Comparison of ENCODE assay signal across 8 mouse cellular contexts in the genomic region with DNA sequence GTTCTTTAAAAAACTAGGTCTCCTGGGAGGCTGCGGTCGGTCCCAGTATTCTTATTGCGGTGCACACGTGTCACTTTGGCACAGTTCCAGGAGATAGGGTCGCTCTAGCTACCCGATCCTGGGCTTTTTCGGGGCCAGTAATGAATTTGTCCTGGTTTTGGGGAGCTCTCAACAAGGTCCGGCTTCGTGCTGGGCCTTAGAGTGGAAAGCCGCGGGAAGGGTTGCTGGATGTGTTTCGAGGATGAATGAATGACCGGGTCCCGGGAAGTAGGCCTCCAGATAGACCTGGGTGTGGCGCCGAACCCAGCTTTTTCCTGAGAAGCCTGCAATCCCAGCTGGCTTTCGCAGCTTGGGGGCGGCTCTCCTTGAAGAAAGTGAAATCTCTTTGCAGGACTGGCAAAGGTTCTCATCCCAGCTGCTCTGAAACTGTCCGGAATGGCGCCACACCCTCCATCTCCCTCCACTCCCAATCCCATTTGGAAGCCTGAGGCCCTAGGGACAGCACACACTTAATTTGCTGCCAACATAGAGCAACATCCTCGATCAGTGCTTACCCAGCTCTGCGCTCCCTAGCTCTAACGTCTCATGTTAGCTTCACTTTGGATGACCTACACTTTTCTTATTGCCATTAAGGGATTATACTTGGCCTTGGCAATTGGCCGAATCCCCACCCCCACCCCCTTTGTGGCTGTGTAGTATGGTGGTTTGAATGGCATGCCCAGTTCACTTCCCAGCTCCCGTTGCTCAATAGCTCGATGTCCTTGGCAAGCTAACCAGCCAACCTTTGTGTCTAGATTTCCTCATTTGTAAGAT. TPM values are rescaled to one million over a fixed set of nuclear protein-coding genes. Genes with fewer than 3 reads are reported as not detected.
A peak's percentile ranks its signal among the peaks of the same experiment; 100 is the strongest.
DNase-seq lines count a peak whose midpoint lies in the region; ATAC-seq lines count a peak whose summit lies in the region.

No protein-coding gene starts in this region.

- peak overlapping the region; percentile 75 for H3K27ac ChIP-seq in intestine, embryonic 14.5 days (ENCODE audit: low read depth)
- H3K27ac ChIP-seq in liver, embryonic 16.5 days (ENCODE audit: low read length) = peak overlapping the region; percentile 74
- H3K27ac ChIP-seq in neural tube, embryonic 14.5 days (ENCODE audit: low read depth, low read length) = peak overlapping the region; percentile 58; the same call in 1 of the 2 replicates

- DNase-seq in right cerebral cortex, adult 18-20 months = peak; percentile 12
- DNase-seq in right cerebral cortex, postnatal 36 days (ENCODE audit: low spot score in 2 of 2) = no peak
- peak; percentile 9 to 37 for DNase-seq in cerebellum, postnatal 25 days
- peak; percentile 48 for DNase-seq in gastrocnemius, postnatal 25 days
- peak; percentile 81 for DNase-seq in intestine, embryonic 14.5 days (ENCODE audit: low spot score)
- peak; percentile 41 for DNase-seq in urinary bladder, adult 2 months (ENCODE audit: low spot score)

- H3K9me3 ChIP-seq in intestine, embryonic 14.5 days (ENCODE audit: control insufficient read depth, low read length) = no peaks in the 10 kb centered on the region
- H3K9me3 ChIP-seq in liver, embryonic 16.5 days (replicated peaks; ENCODE audit: control insufficient read depth, low read length) = no peaks in the 10 kb centered on the region
- no peaks in the 10 kb centered on the region for H3K9me3 ChIP-seq in neural tube, embryonic 14.5 days (ENCODE audit: control insufficient read depth, low read length)

- WGBS in intestine, embryonic 14.5 days = 11% methylated on average over 26 of the region's 26 CpGs
- 9% methylated on average over 26 of the region's 26 CpGs for WGBS in liver, embryonic 16.5 days (ENCODE audit: insufficient replicate concordance)
- WGBS in neural tube, embryonic 14.5 days = 13% methylated on average over 26 of the region's 26 CpGs

- peak overlapping the region; percentile 92 for H3K9ac ChIP-seq in intestine, embryonic 14.5 days (ENCODE audit: low read length)
- H3K9ac ChIP-seq in liver, embryonic 16.5 days (ENCODE audit: low read depth, low read length) = peak overlapping the region; percentile 86
- peak overlapping the region; percentile 84 for H3K9ac ChIP-seq in neural tube, embryonic 14.5 days (replicated peaks; ENCODE audit: low read depth, low read length)

- peak overlapping the region; percentile 90 for H3K4me2 ChIP-seq in intestine, embryonic 14.5 days (ENCODE audit: low read length)
- H3K4me2 ChIP-seq in liver, embryonic 16.5 days (ENCODE audit: low read depth, low read length) = peak overlapping the region; percentile 94
- H3K4me2 ChIP-seq in neural tube, embryonic 14.5 days (ENCODE audit: low read depth, low read length) = peak overlapping the region; percentile 76

- H3K36me3 ChIP-seq in intestine, embryonic 14.5 days (ENCODE audit: control insufficient read depth, insufficient read depth, low read length) = peaks cover 39% of the 10 kb centered on the region
- peaks cover 16% of the 10 kb centered on the region for H3K36me3 ChIP-seq in liver, embryonic 16.5 days (ENCODE audit: control insufficient read depth, insufficient read depth)
- peaks cover 35% of the 10 kb centered on the region for H3K36me3 ChIP-seq in neural tube, embryonic 14.5 days (ENCODE audit: control insufficient read depth, insufficient read depth, low read length)

- H3K4me1 ChIP-seq in intestine, embryonic 14.5 days (replicated peaks; ENCODE audit: control insufficient read depth, insufficient read depth, low read length) = peaks cover 8% of the 10 kb centered on the region
- peaks cover 7% of the 10 kb centered on the region for H3K4me1 ChIP-seq in liver, embryonic 16.5 days (ENCODE audit: control insufficient read depth, low read depth, low read length)
- H3K4me1 ChIP-seq in neural tube, embryonic 14.5 days (ENCODE audit: control insufficient read depth, insufficient read depth, low read length) = peaks cover 5% of the 10 kb centered on the region

- peak overlapping the region; percentile 99 for H3K4me3 ChIP-seq in intestine, embryonic 14.5 days (ENCODE audit: low read depth, low read length)
- H3K4me3 ChIP-seq in liver, embryonic 16.5 days (ENCODE audit: low read depth, low read length) = peak overlapping the region; percentile 97
- peak overlapping the region; percentile 74 for H3K4me3 ChIP-seq in neural tube, embryonic 14.5 days (ENCODE audit: low read depth, low read length)

- ATAC-seq in intestine, embryonic 14.5 days (replicated peaks; ENCODE audit: low FRiP score, low TSS enrichment, low read depth) = peak; percentile 32; the same call in 1 of the 2 replicates
- ATAC-seq in liver, embryonic 16.5 days (ENCODE audit: low read depth) = no peak; the same call in 1 of the 2 replicates
- ATAC-seq in neural tube, embryonic 14.5 days (ENCODE audit: low read depth) = no peak

- H3K27me3 ChIP-seq in intestine, embryonic 14.5 days (replicated peaks; ENCODE audit: control insufficient read depth, insufficient read depth, low read length) = no peaks in the 10 kb centered on the region
- no peaks in the 10 kb centered on the region for H3K27me3 ChIP-seq in liver, embryonic 16.5 days (ENCODE audit: control insufficient read depth, insufficient read depth, low read depth, low read length)
- no peaks in the 10 kb centered on the region for H3K27me3 ChIP-seq in neural tube, embryonic 14.5 days (ENCODE audit: control insufficient read depth, insufficient read depth, low read length)

RNA-seq across cellular contexts. Expression of a gene that starts 0.8 kb away (rescaled TPM):
- total RNA-seq in gastrocnemius, postnatal 25 days (2021) = 10 to 100 TPM; 32.5 to 34.9 TPM
- polyA plus RNA-seq in intestine, embryonic 14.5 days (2014; fragmentation: Nextera tagmentation; extraction: Ambion mirVana) = 168 and 180 TPM in 2 replicates
- polyA plus RNA-seq in liver, embryonic 16.5 days (2015; fragmentation: Nextera tagmentation; extraction: Ambion mirVana) = 78.4 and 82.0 TPM in 2 replicates
- 116 and 159 TPM in 2 replicates for polyA plus RNA-seq in neural tube, embryonic 14.5 days (2014; fragmentation: Nextera tagmentation; extraction: Ambion mirVana)
- polyA plus RNA-seq in urinary bladder, adult 2 months (2012; rRNA removed) = 62.8 and 64.7 TPM in 2 replicates

RNA-seq across cellular contexts. Expression of a gene that starts 23.2 kb away (rescaled TPM):
- 10 to 100 TPM; 52.9 to 56.8 TPM for total RNA-seq in gastrocnemius, postnatal 25 days (2021)
- polyA plus RNA-seq in intestine, embryonic 14.5 days (2014; fragmentation: Nextera tagmentation; extraction: Ambion mirVana) = 137 and 142 TPM in 2 replicates
- polyA plus RNA-seq in liver, embryonic 16.5 days (2015; fragmentation: Nextera tagmentation; extraction: Ambion mirVana) = 55.7 and 56.6 TPM in 2 replicates
- polyA plus RNA-seq in neural tube, embryonic 14.5 days (2014; fragmentation: Nextera tagmentation; extraction: Ambion mirVana) = 122 and 147 TPM in 2 replicates
- polyA plus RNA-seq in urinary bladder, adult 2 months (2012; rRNA removed) = 93.5 and 105 TPM in 2 replicates

RNA-seq across cellular contexts. Expression of a gene that starts 23.4 kb away (rescaled TPM):
- total RNA-seq in gastrocnemius, postnatal 25 days (2021) = under 1 TPM in 1 of 2 experiments, not detected in 1; 0.48 TPM
- 25.2 and 26.0 TPM in 2 replicates for polyA plus RNA-seq in intestine, embryonic 14.5 days (2014; fragmentation: Nextera tagmentation; extraction: Ambion mirVana)
- polyA plus RNA-seq in liver, embryonic 16.5 days (2015; fragmentation: Nextera tagmentation; extraction: Ambion mirVana) = 10.4 and 11.6 TPM in 2 replicates
- 1.1 and 1.8 TPM in 2 replicates for polyA plus RNA-seq in neural tube, embryonic 14.5 days (2014; fragmentation: Nextera tagmentation; extraction: Ambion mirVana)
- 0.52 and 0.53 TPM in 2 replicates for polyA plus RNA-seq in urinary bladder, adult 2 months (2012; rRNA removed)

RNA-seq across cellular contexts. Expression of a gene that starts 28.7 kb away (rescaled TPM):
- total RNA-seq in gastrocnemius, postnatal 25 days (2021) = 1 to 10 TPM; 1.6 to 3.3 TPM
- 5.7 TPM in 2 replicates for polyA plus RNA-seq in intestine, embryonic 14.5 days (2014; fragmentation: Nextera tagmentation; extraction: Ambion mirVana)
- 1.4 and 1.5 TPM in 2 replicates for polyA plus RNA-seq in liver, embryonic 16.5 days (2015; fragmentation: Nextera tagmentation; extraction: Ambion mirVana)
- 2.0 and 2.2 TPM in 2 replicates for polyA plus RNA-seq in neural tube, embryonic 14.5 days (2014; fragmentation: Nextera tagmentation; extraction: Ambion mirVana)
- polyA plus RNA-seq in urinary bladder, adult 2 months (2012; rRNA removed) = 29.6 and 31.8 TPM in 2 replicates

RNA-seq across cellular contexts. Expression of a gene that starts 46.9 kb away (rescaled TPM):
- 1 to 10 TPM; 4.0 to 5.1 TPM for total RNA-seq in gastrocnemius, postnatal 25 days (2021)
- 19.9 and 21.1 TPM in 2 replicates for polyA plus RNA-seq in intestine, embryonic 14.5 days (2014; fragmentation: Nextera tagmentation; extraction: Ambion mirVana)
- 1.9 and 2.6 TPM in 2 replicates for polyA plus RNA-seq in liver, embryonic 16.5 days (2015; fragmentation: Nextera tagmentation; extraction: Ambion mirVana)
- 11.6 and 13.6 TPM in 2 replicates for polyA plus RNA-seq in neural tube, embryonic 14.5 days (2014; fragmentation: Nextera tagmentation; extraction: Ambion mirVana)
- 12.7 and 15.9 TPM in 2 replicates for polyA plus RNA-seq in urinary bladder, adult 2 months (2012; rRNA removed)

Comparison
In these comparisons a context has a peak if more than half of its experiments do, and no peak if none do; other contexts are left out.
1. DNase-seq: peak in right cerebral cortex, adult 18-20 months (single experiment), cerebellum, postnatal 25 days (2 of 2), gastrocnemius, postnatal 25 days (single experiment), intestine, embryonic 14.5 days (single experiment) and urinary bladder, adult 2 months (single experiment); none in right cerebral cortex, postnatal 36 days (0 of 2).
2. Peak in every context shown above with its lines, with median percentiles within 50 percentile points of each other: H3K27ac ChIP-seq, H3K4me2 ChIP-seq, H3K4me3 ChIP-seq and H3K9ac ChIP-seq.